Mouse (Mus musculus) embryonic fibroblast, embryonic 13.5 days (primary cell): Measurements from ENCODE around the gene Smchd1. TPM values are rescaled to one million over a fixed set of nuclear protein-coding genes. Genes with fewer than 3 reads are reported as not detected.
A peak's percentile ranks its signal among the peaks of the same experiment; 100 is the strongest.

Experiments used
- H3K27ac ChIP-seq: 2 replicates; pipeline ENCODE4 v1.5.1; 2012; ENCODE audit warnings: low read length, control low read depth, inconsistent platforms; ENCODE audit not compliant: insufficient read depth
- H3K4me1 ChIP-seq: 2 replicates; pipeline ENCODE4 v1.6.1; 2011; ENCODE audit warnings: low read length; ENCODE audit not compliant: control insufficient read depth, insufficient read depth
- H3K4me3 ChIP-seq: 2 replicates; pipeline ENCODE4 v1.5.1; 2011; ENCODE audit warnings: mild to moderate bottlenecking, control low read depth, low read length; ENCODE audit not compliant: insufficient read depth
- CTCF ChIP-seq: IDR thresholded peaks from 2 replicates; pipeline ENCODE4 v1.5.1; 2011; ENCODE audit warnings: mild to moderate bottlenecking, control low read depth, low read length, moderate library complexity, borderline replicate concordance; ENCODE audit not compliant: insufficient read depth
- POLR2A ChIP-seq: IDR thresholded peaks from 2 replicates; pipeline ENCODE4 v1.6.1; 2011; ENCODE audit warnings: low read depth, mild to moderate bottlenecking, control low read depth, low read length, moderate library complexity
- polyA plus RNA-seq: library from polyadenylated mRNA; stranded (reverse); fragments of >200 nt; gene quantifications from 2 replicates; pipeline ENCODE4 v1.2.4, GENCODE M21; 2011; ENCODE audit warnings: low read depth; ENCODE audit not compliant: missing spikeins, insufficient read length

The Smchd1 gene
- polyA plus RNA-seq, 1 experiment: 57.4 TPM

GRCm38 (mm10) chr17:71311340-71312171, 163.6 kb downstream of the Smchd1 start, which contains the start of gene Emilin2:
TSS of gene Emilin2 (minus strand) at chr17:71311978.
- Histone ChIP-seq H3K4me3 (peak within 1 kb of the TSS; percentile 43), H3K4me1 (no peaks in the 10 kb centered on the region), H3K27ac (no peak within 1 kb of the TSS)
- no peak for TF ChIP-seq POLR2A
- no peak; the same call in 1 of the 2 replicates for TF ChIP-seq CTCF

- Histone ChIP-seq H3K4me3 (peak overlapping the region; percentile 43), H3K27ac (no peak overlapping the region), H3K4me1 (no peaks in the 10 kb centered on the region)
- TF ChIP-seq CTCF: no peak
- TF ChIP-seq POLR2A: no peak
Observed at GRCm38 (mm10) chr17:71310486-71311339, 164.4 kb downstream of the Smchd1 start.

GRCm38 (mm10) chr17:71309711-71310485, 165.2 kb downstream of the Smchd1 start:
- Histone ChIP-seq H3K4me3 (peak overlapping the region; percentile 43), H3K4me1 (no peaks in the 10 kb centered on the region), H3K27ac (no peak overlapping the region)
- no peak for TF ChIP-seq POLR2A
- TF ChIP-seq CTCF: no peak

- no peak overlapping the region for H3K27ac ChIP-seq
- TF ChIP-seq CTCF (no peak), POLR2A (no peak)
- no peak overlapping the region for H3K4me3 ChIP-seq
- H3K4me1 ChIP-seq: no peaks in the 10 kb centered on the region
Observed at GRCm38 (mm10) chr17:71309141-71309540, 166.0 kb downstream of the Smchd1 start.

GRCm38 (mm10) chr17:71308296-71308695, 166.8 kb downstream of the Smchd1 start:
- Histone ChIP-seq H3K27ac (no peak overlapping the region), H3K4me1 (no peaks in the 10 kb centered on the region), H3K4me3 (no peak overlapping the region)
- TF ChIP-seq POLR2A (no peak), CTCF (no peak)

- H3K27ac ChIP-seq: no peak overlapping the region
- no peak overlapping the region for H3K4me3 ChIP-seq
- TF ChIP-seq POLR2A (no peak), CTCF (no peak)
- no peaks in the 10 kb centered on the region for H3K4me1 ChIP-seq
Observed at GRCm38 (mm10) chr17:71307251-71307790, 167.8 kb downstream of the Smchd1 start.

GRCm38 (mm10) chr17:71306716-71307115, 168.4 kb downstream of the Smchd1 start:
- Histone ChIP-seq H3K27ac (no peak overlapping the region), H3K4me1 (no peaks in the 10 kb centered on the region), H3K4me3 (no peak overlapping the region)
- TF ChIP-seq POLR2A: no peak
- TF ChIP-seq CTCF: no peak

GRCm38 (mm10) chr17:71306091-71306490, 169.1 kb downstream of the Smchd1 start:
- Histone ChIP-seq H3K4me1 (no peaks in the 10 kb centered on the region), H3K4me3 (no peak overlapping the region), H3K27ac (no peak overlapping the region)
- TF ChIP-seq POLR2A (no peak), CTCF (no peak)

- no peak for TF ChIP-seq POLR2A
- no peak for TF ChIP-seq CTCF
- no peak overlapping the region for H3K27ac ChIP-seq
- no peak overlapping the region for H3K4me3 ChIP-seq
- H3K4me1 ChIP-seq: no peaks in the 10 kb centered on the region
Observed at GRCm38 (mm10) chr17:71303444-71303843, 171.7 kb downstream of the Smchd1 start.
